Mouse (Mus musculus): ENCODE results near the gene Gm28845. TPM values are rescaled to one million over a fixed set of nuclear protein-coding genes. Genes with fewer than 3 reads are reported as not detected.
A peak's percentile ranks its signal among the peaks of the same experiment; 100 is the strongest.

Gene Gm28845
- polyA plus RNA-seq, 1 experiment, result not detected

DNA sequence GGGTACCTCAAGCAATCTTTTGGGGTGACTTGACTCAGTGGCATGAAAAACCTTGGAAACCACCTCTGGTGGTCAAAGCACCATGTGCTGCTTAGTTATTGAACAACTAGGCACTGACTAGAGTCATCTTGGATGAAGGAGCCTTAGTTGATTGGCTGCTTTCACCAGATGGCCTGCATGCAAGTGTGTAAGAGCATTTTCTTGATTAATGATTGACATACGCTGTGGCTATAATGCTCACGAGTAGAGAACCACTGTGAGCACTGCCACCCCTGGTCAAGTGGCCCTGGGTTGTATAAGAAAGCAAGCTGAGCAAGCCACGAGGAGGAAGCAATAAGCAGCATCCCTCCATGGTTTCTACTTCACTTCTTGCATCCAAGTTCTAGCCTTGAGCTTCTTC, 10.9 kb upstream of the Gm28845 start:
- H3K4me1 ChIP-seq (ENCODE audit: control insufficient read depth, insufficient read depth, low read length), result no peaks in the 10 kb centered on the region
- H3K9ac ChIP-seq (ENCODE audit: low read depth, poor library complexity, severe bottlenecking), result no peak overlapping the region
- no peaks in the 10 kb centered on the region for H3K36me3 ChIP-seq (ENCODE audit: control insufficient read depth, insufficient read depth, low read length, poor library complexity, severe bottlenecking)
- no peak overlapping the region for H3K4me3 ChIP-seq (ENCODE audit: low read depth, low read length)
- peaks cover 1% of the 10 kb centered on the region; the same call in 1 of the 2 replicates for H3K27me3 ChIP-seq (ENCODE audit: control insufficient read depth, insufficient read depth, low read length, poor library complexity, severe bottlenecking)
- no peak overlapping the region for H3K27ac ChIP-seq (ENCODE audit: insufficient read depth, low read length)
- H3K9me3 ChIP-seq (replicated peaks; ENCODE audit: control insufficient read depth, insufficient read depth, low read length, poor library complexity, severe bottlenecking), result peaks cover 6% of the 10 kb centered on the region
- no peak for TF ChIP-seq EP300 (IDR thresholded peaks at IDR 0.05; ENCODE audit: insufficient read depth, low read depth, low read length)
- no peak for TF ChIP-seq CTCF (IDR thresholded peaks at IDR 0.05; ENCODE audit: low read depth, low read length)
- TF ChIP-seq POLR2A (IDR thresholded peaks at IDR 0.05; ENCODE audit: insufficient read depth, low read length), result no peak

- TF ChIP-seq EP300 (IDR thresholded peaks at IDR 0.05; ENCODE audit: insufficient read depth, low read depth, low read length) (no peak), POLR2A (IDR thresholded peaks at IDR 0.05; ENCODE audit: insufficient read depth, low read length) (no peak), CTCF (IDR thresholded peaks at IDR 0.05; ENCODE audit: low read depth, low read length) (no peak)
- Histone ChIP-seq H3K9ac (ENCODE audit: low read depth, poor library complexity, severe bottlenecking) (no peak overlapping the region), H3K27ac (ENCODE audit: insufficient read depth, low read length) (no peak overlapping the region), H3K36me3 (ENCODE audit: control insufficient read depth, insufficient read depth, low read length, poor library complexity, severe bottlenecking) (no peaks in the 10 kb centered on the region), H3K4me3 (ENCODE audit: low read depth, low read length) (no peak overlapping the region), H3K9me3 (replicated peaks; ENCODE audit: control insufficient read depth, insufficient read depth, low read length, poor library complexity, severe bottlenecking) (peaks cover 6% of the 10 kb centered on the region), H3K27me3 (ENCODE audit: control insufficient read depth, insufficient read depth, low read length, poor library complexity, severe bottlenecking) (peaks cover 1% of the 10 kb centered on the region; the same call in 1 of the 2 replicates), H3K4me1 (ENCODE audit: control insufficient read depth, insufficient read depth, low read length) (no peaks in the 10 kb centered on the region)
These were observed 10.3 kb upstream of the Gm28845 start for GRCm38 (mm10) chr1:65129634-65130180.

DNA sequence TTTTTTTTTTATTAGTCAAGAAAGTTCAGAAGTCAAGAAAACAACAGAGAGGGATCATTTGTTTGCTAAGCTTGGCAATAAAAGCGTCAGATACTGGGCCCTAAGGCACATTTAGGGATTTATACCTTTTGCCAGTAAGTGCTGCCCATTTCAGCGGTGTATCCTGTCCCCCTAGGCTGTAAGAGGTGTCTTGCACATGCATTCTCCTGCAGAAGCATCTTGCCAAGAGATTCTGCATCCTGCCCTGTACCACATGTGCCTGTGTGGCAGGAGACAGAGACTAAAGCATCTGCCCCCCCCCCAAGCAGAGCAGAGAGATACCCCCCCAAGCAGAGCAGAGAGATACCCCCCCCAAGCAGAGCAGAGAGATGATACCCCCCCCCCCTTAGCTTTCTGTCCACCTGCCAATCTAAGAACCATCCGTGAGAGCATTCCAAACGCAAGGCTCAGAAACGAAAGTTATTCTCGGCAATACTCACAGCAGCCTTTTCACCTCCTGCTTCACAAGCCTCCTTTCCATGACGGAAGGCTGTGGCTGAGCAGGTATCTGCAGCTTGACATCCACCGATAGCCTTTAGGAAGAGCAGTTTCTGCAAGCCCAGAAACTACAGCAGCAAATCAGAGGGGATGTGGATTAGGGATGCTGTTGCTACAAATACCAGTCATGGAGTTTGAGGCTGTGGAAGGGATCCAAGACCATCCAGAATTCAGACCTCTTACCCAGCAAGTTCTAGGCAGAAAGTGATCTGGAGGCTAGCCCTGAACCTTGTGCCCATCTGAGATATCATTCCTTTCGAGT, 3.4 kb upstream of the Gm28845 start, which contains the start of gene D630023F18Rik:
D630023F18Rik (minus strand) TSS at position 641 of the 799 bp plus-strand sequence.
- TF ChIP-seq EP300 (IDR thresholded peaks at IDR 0.05; ENCODE audit: insufficient read depth, low read depth, low read length) (no peak), CTCF (IDR thresholded peaks at IDR 0.05; ENCODE audit: low read depth, low read length) (no peak), POLR2A (IDR thresholded peaks at IDR 0.05; ENCODE audit: insufficient read depth, low read length) (no peak)
- Histone ChIP-seq H3K9me3 (replicated peaks; ENCODE audit: control insufficient read depth, insufficient read depth, low read length, poor library complexity, severe bottlenecking) (no peaks in the 10 kb centered on the region), H3K36me3 (ENCODE audit: control insufficient read depth, insufficient read depth, low read length, poor library complexity, severe bottlenecking) (no peaks in the 10 kb centered on the region), H3K9ac (ENCODE audit: low read depth, poor library complexity, severe bottlenecking) (no peak within 1 kb of the TSS), H3K27ac (ENCODE audit: insufficient read depth, low read length) (no peak within 1 kb of the TSS), H3K4me3 (ENCODE audit: low read depth, low read length) (no peak within 1 kb of the TSS), H3K27me3 (ENCODE audit: control insufficient read depth, insufficient read depth, low read length, poor library complexity, severe bottlenecking) (no peaks in the 10 kb centered on the region), H3K4me1 (ENCODE audit: control insufficient read depth, insufficient read depth, low read length) (peaks cover 1% of the 10 kb centered on the region)

DNA sequence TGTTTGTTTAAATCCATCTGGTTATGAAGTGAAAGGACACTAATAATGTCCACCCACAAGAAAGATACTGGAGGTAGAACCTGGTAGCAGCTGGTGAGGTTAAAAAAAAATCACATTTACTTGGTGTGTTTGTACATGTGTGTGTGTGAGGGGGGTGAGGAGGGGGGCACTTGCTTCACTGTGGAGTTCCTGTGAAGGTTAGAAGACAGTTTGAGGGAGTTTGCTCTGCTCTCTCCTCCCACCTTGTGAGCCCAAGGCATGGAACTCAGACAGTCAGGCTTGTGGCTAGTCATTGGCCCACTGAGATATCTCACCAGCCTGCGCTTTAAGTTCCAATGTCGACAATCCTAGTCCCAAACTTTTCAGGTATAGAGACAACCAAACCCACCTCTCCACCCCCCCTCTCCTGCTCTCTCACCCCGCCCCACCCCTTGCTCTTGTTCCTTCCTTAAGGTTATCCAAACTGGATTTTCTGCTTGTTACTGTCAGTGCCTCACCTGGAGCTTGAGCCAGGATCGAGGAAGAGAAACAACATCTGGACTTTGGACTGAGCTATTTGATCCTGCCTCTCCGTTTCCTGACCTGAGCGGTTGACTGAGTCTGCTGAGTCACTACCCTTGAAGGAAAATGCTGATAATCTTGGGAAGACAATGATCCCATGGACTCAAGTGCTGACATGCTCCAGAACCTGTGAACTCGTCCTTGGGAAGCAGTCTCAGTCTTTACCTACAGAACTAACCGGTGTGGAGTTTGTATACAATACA, 1.0 kb downstream of the Gm28845 start:
- Histone ChIP-seq H3K4me1 (ENCODE audit: control insufficient read depth, insufficient read depth, low read length) (peaks cover 4% of the 10 kb centered on the region), H3K9me3 (replicated peaks; ENCODE audit: control insufficient read depth, insufficient read depth, low read length, poor library complexity, severe bottlenecking) (no peaks in the 10 kb centered on the region), H3K27ac (ENCODE audit: insufficient read depth, low read length) (peak overlapping the region; percentile 51), H3K9ac (ENCODE audit: low read depth, poor library complexity, severe bottlenecking) (no peak overlapping the region), H3K4me3 (ENCODE audit: low read depth, low read length) (no peak overlapping the region), H3K27me3 (ENCODE audit: control insufficient read depth, insufficient read depth, low read length, poor library complexity, severe bottlenecking) (no peaks in the 10 kb centered on the region), H3K36me3 (ENCODE audit: control insufficient read depth, insufficient read depth, low read length, poor library complexity, severe bottlenecking) (no peaks in the 10 kb centered on the region)
- TF ChIP-seq POLR2A (IDR thresholded peaks at IDR 0.05; ENCODE audit: insufficient read depth, low read length), result no peak
- TF ChIP-seq EP300 (IDR thresholded peaks at IDR 0.05; ENCODE audit: insufficient read depth, low read depth, low read length), result 0 out of 2 replicates have a peak, but pooled peaks have one; percentile 19

- Histone ChIP-seq H3K9me3 (replicated peaks; ENCODE audit: control insufficient read depth, insufficient read depth, low read length, poor library complexity, severe bottlenecking) (no peaks in the 10 kb centered on the region), H3K36me3 (ENCODE audit: control insufficient read depth, insufficient read depth, low read length, poor library complexity, severe bottlenecking) (no peaks in the 10 kb centered on the region), H3K27ac (ENCODE audit: insufficient read depth, low read length) (no peak overlapping the region), H3K9ac (ENCODE audit: low read depth, poor library complexity, severe bottlenecking) (no peak overlapping the region), H3K4me1 (ENCODE audit: control insufficient read depth, insufficient read depth, low read length) (peaks cover 4% of the 10 kb centered on the region), H3K27me3 (ENCODE audit: control insufficient read depth, insufficient read depth, low read length, poor library complexity, severe bottlenecking) (no peaks in the 10 kb centered on the region), H3K4me3 (ENCODE audit: low read depth, low read length) (no peak overlapping the region)
- TF ChIP-seq EP300 (IDR thresholded peaks at IDR 0.05; ENCODE audit: insufficient read depth, low read depth, low read length) (no peak), CTCF (IDR thresholded peaks at IDR 0.05; ENCODE audit: low read depth, low read length) (no peak), POLR2A (IDR thresholded peaks at IDR 0.05; ENCODE audit: insufficient read depth, low read length) (no peak)
These were observed 5.7 kb downstream of the Gm28845 start for GRCm38 (mm10) chr1:65113536-65114172.
